Mouse (Mus musculus): ENCODE measurements around the gene Mrps36. TPM values are rescaled to one million over a fixed set of nuclear protein-coding genes. Genes with fewer than 3 reads are reported as not detected.

Gene Mrps36
- total RNA-seq, 2 experiments from 2014 or later, result 196 to 207 TPM

Other genes with a start within 250 kb of the Mrps36 start
- gene Ocln, start 191.9 kb downstream of the Mrps36 start, total RNA-seq (2021), result under 1 TPM; 0.39 to 0.46 TPM
- under 1 TPM; 0.28 to 0.84 TPM for gene Marveld2, start 127.7 kb downstream of the Mrps36 start, total RNA-seq (2021)
- 10 to 100 TPM; 58.7 to 59.1 TPM for gene Ak6, start 93.7 kb downstream of the Mrps36 start, total RNA-seq (2021)
- gene Rad17, start 93.6 kb downstream of the Mrps36 start, total RNA-seq (2021), result 10 to 100 TPM; 12.3 to 15.1 TPM
- gene Taf9, start 93.1 kb downstream of the Mrps36 start, total RNA-seq (2021), result 10 to 100 TPM in 1 of 2 experiments, 1 to 10 TPM in 1; 8.9 to 14.3 TPM
- under 1 TPM; 0.67 to 0.70 TPM for gene Ccdc125, start 74.9 kb downstream of the Mrps36 start, total RNA-seq (2021)
- 10 to 100 TPM; 21.1 to 22.2 TPM for gene Cdk7, start 13.7 kb downstream of the Mrps36 start, total RNA-seq (2021)
- gene Cenph, start 31.2 kb upstream of the Mrps36 start, total RNA-seq (2021), result under 1 TPM in 1 of 2 experiments, not detected in 1; 0.31 TPM
- gene Ccnb1, start 41.9 kb upstream of the Mrps36 start, total RNA-seq (2021), result 1 to 10 TPM; 1.2 to 1.3 TPM
- 10 to 100 TPM; 20.1 to 23.0 TPM for gene Slc30a5, start 88.8 kb upstream of the Mrps36 start, total RNA-seq (2021)